Mouse (Mus musculus): ENCODE data around the gene Pgm1. TPM values are rescaled to one million over a fixed set of nuclear protein-coding genes. Genes with fewer than 3 reads are reported as not detected.

Pgm1 gene
- total RNA-seq, 4 experiments from 2014 or later: 58.5 to 65.5 (median 61.2) TPM

DNA sequence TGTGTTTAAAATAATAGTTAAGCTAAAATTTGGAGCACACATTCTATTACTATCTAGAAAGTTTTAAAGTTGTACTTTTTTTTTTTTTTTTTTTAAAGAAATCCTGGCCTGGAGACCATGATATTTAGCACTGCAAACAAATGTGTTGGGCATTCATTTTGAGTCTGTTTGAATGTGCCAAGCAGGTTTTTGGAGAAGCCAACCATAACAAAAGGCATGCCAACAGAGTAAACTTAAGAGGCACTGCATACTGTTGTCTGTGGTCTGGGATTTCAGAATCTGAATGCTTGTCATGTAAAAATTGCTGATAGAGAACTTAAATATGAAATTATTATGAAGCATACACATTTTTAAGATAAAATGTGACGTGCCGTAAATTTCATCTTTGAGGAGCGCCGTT lies 28.0 kb downstream of the Pgm1 start:
- no peak for DNase-seq (ENCODE audit: low spot score in 2 of 2)

DNA sequence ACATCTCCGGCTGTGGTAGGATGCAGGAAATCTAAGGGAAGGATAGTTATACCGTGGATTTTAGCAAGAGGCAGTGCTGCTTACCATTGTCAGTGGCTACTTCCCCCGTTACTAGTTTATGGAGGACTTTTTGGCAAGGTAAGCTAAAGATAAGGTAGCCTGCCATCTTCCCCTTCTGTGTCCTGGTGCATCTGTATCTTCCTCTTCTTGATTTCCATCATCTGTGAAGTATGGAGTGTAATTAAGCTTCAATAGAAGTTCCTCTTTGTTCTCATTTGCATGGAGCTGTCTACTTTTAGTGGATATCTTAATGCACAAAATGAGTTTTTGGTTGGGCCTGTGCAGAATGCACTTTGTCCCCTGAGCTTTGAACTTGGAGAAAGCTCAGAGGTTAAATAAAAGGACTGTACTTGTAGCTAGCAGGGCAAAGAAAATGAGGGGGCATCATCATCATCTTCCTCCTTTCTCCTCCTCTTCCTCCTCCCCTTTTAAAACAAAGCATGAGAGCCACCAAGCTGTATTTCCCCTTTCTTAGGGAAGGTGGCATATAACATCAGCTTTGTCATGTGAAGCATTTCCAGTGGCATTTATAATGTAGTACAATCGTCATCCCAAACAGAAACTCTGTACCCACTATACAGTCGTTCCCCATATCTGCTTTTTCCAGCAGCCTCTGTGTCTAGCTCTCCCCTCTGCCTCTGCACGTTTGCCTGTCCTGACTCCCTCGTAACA lies 29.0 kb downstream of the Pgm1 start:
- no peak for DNase-seq (ENCODE audit: low spot score in 2 of 2)

DNA sequence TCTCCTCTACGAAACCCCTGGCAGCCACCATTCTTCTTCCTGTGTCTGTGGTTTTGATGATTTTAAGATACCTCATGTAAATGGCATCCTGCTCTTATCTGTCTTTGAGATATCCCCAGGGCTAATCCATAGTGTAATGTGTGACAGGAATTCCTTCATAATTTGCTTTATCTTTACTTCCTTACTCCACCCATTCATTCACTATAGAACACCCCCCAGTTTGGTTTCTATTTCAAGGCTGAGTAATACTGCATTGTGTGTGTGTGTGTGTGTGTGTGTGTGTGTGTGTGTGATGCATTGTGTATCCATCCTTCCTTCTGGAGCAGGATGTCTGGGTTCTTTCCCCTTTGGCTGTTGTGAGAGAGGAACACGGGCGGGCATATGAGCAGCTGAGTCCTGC lies 30.1 kb downstream of the Pgm1 start:
- no peak for DNase-seq (ENCODE audit: low spot score in 2 of 2)

DNA sequence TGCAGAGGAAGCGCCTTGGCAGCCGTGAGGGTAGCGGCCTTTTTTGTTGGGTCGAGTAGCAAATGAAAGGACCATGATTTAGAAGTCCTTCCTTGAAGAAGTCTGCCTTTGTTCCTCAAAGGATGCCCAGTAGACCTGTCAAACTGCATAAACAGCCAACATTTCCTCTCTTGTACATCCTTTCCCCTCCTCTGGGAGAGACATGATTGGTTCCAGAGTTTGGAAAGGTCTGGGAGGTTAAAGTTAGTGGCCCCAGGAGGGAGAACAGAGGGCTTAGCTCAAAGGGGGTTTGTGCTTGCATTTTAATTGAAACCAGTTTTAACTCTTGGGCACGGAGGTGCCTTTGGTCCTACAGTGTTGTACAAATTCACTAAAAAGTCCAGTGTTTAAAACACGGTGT lies 37.3 kb downstream of the Pgm1 start:
- DNase-seq (ENCODE audit: low spot score in 2 of 2): no peak

DNA sequence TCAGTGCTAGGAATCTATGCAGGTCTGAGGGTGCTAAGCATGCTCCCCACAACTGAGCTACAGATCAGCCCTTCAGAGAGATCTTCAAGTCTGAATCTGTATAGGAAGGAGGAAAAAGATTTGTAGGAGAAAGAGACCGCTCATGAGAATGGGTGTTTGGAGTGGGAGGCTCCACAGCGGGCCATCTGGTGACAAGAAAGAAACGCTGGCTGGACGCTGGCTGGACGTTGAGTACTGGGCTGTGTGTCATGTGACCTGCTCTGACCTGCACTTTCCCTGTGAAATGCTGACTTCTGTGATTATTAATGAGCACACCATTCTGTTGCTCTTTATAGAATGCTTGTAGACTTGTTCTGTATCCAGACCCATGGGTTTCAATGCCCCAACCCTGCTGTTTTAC lies 40.1 kb downstream of the Pgm1 start:
- DNase-seq (ENCODE audit: low spot score in 2 of 2): no peak

DNA sequence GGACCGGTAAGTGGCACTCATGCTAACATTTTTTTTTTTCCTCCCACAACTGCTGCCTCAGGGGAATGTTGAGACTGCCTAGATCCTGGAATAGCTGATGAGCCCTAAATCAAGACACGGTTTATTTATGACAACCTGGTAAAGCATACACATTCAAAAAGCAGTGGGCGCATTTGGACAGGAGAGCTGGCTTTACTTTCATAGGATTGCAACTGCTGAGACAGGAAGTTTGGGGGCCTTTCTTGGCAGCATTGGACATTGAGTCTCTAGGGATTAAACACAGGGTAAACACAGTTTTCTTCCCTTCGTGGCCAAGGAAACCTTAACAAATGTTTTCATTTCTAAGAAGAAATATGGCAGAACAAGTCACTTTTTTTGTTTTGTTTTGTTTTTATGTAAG lies 40.9 kb downstream of the Pgm1 start:
- peak in 1 of 2 experiments; percentile 14 for DNase-seq (ENCODE audit: low spot score in 2 of 2)

DNA sequence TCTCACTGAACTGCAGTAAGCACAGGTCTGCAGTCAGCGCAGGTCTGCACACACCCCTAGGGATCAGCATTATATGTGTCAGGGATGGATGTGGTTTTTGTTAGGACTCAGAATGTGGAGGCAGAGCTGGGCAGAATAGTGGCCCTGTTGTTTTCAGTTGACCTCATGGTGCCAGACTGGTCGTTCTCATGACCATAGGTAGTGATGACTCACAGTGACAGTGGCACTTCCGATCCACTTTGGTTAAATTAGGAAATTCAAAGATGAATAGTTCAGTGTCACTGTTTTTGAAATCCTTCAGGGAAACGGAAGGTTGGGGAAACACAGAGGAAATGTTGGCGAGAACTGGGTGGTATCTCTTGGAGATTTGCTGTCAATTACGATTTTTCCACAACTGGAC lies 43.7 kb downstream of the Pgm1 start:
- DNase-seq (ENCODE audit: low spot score in 2 of 2): no peak

DNA sequence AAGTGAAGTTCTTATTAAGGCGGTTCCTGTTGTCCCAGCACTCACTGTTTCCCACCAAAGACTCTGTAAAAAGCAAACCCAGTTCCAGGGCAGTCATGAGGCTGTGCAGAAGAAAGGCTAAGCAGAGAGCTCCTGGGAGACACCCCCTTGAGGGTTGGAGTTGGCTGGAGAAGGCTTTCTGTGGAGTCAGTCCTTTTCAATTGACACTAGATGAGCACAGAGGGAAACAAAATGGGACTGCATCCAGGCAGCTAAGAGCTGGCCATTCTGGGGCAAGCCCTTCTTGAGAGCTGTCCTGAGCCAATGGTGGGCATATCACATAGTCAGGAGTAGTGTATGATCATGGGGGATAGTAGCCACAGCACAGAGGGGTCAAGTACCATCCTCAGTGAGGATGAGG lies 44.7 kb downstream of the Pgm1 start:
- no peak for DNase-seq (ENCODE audit: low spot score in 2 of 2)

DNA sequence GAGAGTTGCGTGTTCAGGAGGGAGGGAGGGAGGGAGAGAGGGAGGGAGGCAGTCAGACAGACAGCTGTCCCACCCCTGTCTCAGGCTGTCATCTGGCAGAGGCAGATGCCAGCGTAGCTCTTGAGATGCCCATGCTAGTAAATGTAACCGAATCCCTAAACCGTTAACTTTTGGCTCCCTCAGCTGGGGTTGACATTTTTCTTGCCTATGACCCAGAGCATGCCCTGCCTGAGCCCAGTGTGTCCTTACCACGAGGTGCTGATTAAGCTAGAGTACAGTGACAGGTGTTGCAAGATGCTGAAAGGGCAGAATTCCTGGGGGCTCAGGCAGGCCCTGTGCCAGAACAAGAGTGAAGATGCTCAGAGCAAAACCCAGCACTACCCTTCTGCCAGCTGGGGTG lies 45.2 kb downstream of the Pgm1 start:
- DNase-seq (ENCODE audit: low spot score in 2 of 2): no peak

DNA sequence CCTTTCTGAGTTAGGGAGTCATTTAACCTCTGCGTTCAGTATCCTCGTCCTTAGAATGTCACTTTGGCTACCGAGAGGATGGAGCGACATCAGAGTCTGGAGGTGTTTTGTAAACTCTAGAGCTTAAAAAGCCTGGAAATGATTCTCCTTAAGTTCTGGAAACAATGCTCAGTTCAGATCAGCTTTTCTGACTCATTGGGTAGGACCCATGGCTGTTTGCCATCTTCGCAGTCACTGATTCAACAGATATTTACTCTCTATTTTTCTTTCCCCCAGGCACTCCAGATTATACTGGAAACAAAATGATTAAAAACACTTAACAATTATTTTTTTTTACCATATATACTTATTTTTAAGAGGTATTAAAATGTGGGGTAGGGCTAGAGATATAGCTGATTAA lies 50.1 kb downstream of the Pgm1 start:
- DNase-seq (ENCODE audit: low spot score in 2 of 2): no peak

DNA sequence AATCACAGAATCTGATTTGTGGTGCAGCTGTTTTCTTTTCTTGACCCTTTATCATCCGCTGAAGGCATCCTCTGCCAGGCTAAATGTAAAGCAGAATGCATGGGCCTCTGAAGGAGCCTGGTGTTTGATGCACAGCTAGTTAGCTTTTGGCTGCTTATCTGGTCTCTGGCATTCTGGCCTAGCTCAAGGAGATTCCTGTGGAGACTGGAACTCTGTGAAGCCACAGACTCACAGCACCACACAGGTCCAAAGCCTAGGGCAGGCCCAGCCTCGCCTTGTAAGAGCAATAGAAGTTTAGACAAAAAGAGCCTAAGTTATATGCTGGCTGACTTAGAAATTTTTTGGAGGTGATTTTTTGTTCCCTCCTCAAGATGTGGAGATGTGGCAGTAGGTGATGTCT lies 52.0 kb downstream of the Pgm1 start:
- no peak for DNase-seq (ENCODE audit: low spot score in 2 of 2)

DNA sequence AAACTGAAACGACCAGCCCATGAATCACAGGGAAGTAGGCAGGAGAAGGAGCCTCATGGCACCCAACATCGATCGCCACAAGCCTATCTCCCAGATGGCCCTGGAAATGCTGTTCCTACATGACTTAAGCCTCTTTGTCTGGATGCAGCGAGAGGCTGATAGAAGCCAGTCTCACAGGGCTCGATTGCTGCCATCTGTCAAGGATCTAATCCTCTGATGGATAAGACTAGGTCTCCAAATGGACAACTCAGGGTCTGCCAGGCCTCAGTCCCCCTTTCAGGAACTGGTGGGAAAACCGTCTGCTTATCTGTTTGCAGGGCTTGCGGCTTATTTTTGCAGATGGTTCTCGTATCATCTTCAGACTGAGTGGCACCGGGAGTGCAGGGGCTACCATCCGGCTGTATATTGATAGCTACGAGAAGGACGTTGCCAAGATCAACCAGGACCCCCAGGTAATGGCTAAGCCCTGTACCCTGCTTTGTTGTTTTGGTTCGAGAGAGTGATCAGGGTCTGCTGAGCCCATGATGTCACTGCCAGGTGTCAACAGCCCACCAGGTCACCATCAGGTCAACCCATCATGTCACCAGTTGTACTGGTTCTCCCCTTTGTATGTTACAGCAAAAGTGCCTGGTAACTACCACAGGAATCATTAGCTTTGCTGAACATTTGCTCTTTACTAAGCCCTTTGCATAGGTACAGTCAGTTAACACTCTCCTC lies 54.6 kb downstream of the Pgm1 start:
- no peak for DNase-seq (ENCODE audit: low spot score in 2 of 2)

DNA sequence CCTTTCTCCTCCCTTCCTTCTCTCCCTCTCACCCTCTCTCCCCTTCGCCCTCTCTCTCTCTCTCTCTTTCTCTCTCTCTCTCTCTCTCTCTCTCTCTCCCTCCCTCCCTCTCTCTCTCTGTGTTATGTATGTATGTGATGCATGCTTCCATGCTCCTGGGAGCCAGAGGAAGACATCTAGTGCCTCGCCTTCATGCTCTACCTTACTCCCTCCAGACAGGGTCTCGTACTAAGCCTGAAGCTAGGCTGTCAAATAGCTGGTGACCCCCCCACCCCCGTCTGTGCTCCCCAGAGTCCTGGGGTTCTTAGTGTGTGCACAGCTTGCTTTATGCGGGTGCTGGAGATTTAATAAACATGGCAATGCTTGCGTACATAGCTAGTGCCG lies 55.1 kb downstream of the Pgm1 start:
- DNase-seq (ENCODE audit: low spot score in 2 of 2): no peak

DNA sequence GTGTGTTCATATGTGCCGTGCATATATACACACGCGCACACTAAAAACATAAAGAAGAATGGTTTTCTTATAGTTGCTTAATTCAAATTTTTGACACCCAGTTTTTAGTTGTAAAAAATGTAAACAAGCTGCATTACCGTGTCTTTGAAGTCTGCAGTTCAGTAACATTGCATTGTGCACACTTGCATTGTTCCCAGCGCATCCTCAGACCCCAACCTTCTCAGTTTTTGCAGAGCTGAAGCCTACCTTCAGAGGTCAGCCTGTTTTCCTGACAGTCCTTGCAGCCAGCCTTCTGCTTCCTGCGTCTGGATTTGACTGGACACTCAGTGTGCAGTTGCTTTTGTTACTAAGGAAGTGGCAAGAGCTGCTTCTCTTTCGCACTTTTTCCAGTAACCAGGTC lies 55.9 kb downstream of the Pgm1 start:
- DNase-seq (ENCODE audit: low spot score in 2 of 2): no peak

DNA sequence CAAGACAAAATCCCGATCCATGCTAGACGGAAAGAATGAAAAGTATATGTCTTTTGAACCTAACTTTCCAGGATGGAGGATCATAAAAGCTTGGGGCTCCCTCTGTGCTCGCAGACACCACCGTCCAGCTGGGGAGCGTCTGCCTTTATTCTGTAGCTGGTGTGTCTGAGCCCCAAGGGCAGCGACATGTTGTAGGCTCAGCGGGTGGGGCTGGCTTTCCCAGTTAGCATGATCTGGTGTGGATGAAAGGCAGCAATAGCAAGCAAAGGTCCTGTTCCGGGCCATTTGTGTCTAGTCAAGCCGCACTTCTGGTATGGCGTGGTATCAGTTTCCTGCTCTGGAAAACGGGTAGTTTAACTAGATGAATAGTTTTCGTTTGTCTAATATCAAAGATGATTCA lies 56.4 kb downstream of the Pgm1 start:
- DNase-seq (ENCODE audit: low spot score in 2 of 2): no peak

DNA sequence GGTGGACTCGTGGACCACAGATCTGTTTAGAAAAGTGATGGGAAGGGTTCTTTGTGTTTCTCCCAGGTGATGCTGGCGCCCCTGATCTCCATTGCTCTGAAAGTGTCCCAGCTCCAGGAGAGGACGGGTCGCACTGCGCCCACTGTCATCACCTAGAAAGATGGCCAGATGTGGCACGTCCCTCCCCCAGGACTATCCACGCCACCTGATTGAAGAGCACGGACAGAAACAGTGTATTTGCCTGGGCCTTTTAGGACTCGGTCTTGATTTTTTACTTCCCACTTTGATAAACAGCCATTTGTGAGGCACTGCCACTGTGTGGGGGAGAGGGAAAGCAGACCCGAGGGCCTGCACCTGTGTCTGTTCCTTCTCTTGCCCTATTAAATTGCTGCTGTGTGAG lies 57.4 kb downstream of the Pgm1 start:
- DNase-seq (ENCODE audit: low spot score in 2 of 2): no peak

DNA sequence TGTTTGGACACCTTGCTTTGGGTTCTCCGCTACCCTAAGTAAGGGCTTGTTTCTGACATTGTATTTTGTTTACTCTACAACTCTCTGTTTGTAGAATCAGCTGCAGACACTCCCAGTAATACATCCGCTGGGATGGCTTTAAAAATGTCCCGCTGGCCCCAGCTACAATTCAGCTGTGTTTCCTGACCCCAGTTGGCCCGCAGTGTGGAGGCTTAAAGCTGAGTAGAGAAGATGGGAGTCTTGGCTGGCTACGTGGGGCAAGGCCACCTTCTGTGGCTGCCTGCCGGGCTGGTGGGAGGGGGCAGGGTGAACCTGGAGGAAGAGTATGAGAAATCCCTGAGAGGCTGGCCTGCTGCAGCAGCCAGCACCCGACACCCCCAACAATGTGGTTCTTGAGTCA lies 59.6 kb downstream of the Pgm1 start:
- DNase-seq (ENCODE audit: low spot score in 2 of 2): no peak

DNA sequence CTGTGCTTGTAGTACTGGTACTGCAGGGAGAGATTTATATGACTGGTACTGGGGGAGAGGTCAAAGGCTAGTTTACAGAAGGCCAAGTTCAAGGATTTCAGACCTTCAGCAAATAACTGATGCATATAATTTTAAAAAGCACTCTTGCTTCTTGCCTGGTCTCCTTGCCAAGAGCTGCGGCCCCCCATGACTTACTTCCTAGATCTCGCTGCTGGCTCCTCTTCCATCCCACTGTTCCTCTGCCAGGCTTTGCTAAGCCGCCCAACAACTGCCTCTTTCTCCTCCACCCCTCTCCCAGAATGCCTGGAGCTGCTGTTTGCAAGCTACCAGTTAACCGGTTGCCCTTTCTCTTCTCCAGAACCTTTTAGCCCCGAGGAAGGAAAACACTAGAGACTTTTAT lies 71.8 kb downstream of the Pgm1 start:
- no peak for DNase-seq (ENCODE audit: low spot score in 2 of 2)

DNA sequence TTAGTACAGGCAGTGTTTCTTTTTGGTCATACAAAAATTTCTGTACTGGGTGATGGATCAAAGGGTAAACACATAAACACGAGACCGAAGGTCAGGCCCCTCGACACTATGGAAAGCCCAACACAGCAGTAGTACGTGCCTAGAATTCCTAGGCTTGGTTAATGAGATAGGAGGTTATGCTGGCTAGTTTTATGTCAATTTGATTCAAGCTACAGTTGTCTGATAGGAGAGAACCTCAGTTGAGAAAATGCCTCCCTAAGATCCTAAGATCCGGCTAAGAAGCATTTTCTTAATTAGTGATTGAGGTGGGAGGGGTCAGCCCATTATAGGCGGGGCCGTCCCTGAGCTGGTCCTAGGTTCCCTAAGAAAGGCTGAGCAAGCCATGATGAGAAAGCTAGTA lies 72.6 kb downstream of the Pgm1 start:
- no peak for DNase-seq (ENCODE audit: low spot score in 2 of 2)

DNA sequence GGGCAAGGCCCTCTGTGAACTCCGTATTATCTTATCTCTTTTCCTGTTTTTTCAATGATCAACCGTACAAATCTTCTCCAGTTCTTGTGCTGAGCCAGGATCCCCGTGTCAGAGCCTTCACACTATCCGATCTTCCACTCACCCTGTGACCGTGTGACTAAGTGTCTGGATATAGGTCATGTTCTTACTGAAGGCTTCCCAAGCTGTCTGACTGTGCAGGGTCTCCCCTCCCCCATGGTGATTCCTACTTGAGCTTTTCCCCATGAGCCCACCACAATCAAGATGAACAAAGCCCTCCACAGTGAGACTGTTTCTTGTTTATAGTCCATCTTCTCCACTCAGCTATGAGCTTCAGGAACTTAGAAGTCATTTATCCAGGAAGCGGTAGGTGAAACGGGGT lies 78.5 kb downstream of the Pgm1 start:
- DNase-seq (ENCODE audit: low spot score in 2 of 2): no peak

DNA sequence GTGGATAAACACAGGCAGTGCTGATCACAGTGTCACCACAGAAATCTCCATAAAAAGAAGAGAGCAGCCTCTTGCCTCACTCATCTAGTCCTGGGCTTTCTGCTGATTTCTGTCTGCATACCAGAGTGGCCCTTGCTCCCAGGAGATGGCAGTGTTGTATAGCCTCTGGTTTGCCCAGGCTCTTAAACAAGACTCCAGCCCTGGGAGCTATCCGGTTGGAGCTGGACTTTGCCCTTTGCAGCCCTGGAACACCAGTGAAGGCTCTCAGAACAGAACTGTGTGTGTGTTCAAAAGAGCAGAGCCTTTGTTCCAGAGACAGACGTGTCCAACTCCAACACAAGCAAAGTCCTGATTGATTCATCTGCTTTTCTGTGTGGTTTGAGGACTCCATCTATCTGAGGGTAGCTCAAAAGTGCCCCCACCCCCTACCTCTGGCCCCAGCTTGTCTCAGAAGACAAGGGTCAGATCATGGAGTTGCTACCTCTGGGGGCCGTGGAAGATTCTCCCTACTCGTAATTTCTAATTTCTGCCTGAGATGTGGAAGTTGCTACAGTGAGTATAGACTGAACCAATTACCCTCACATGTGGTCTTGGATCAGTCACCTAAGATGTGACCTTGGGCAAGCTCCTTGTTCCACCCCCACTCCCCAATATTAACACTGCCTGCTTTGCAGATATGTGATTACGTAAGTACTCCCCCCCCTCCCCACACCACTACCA lies 79.3 kb downstream of the Pgm1 start:
- DNase-seq (ENCODE audit: low spot score in 2 of 2): peak; percentile 26 to 35

DNA sequence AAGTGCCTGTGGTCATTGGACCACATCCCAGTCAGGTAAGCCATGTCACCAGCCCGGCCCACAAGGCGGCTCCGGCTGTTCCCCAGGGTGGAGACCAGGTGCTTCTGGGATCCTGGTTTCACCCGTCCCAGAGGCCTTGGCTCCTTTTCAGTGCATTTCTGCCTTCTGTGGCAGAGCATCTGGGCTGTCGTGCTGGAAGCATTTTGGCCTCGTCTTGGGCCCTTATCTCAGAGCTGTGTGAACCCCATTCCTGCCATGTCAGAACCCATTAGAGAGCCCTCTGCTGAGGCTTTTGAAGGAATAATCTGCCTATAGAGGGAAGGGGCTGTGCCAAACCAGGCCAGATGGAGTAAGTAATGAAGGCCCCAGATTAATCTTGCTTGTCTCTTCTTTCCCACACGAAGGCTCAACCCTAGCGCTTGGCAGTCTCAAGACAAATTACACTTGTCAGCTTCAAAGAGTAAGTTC lies 80.0 kb downstream of the Pgm1 start:
- no peak for DNase-seq (ENCODE audit: low spot score in 2 of 2)

DNA sequence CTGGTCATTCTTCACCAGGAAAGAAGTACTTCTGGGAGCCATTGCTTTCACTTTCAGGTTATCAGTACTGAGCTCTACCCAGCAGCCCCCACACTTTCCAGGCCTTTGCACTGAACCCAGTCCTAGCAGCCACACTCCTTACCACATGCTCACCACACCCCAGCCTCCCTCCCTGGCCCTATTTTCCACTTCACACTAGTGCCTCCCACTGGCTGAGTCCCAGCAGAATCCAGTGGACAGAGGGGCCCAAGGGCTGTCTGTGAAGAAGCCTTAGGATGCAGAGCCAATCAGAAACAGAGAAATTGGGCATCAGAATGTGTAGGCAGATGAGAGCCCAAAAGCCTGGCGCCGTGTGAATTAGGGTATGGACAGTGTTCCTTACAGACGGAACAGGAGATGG lies 81.7 kb downstream of the Pgm1 start:
- no peak for DNase-seq (ENCODE audit: low spot score in 2 of 2)
